Mouse (Mus musculus) limb, embryonic 13.5 days (tissue): ENCODE measurements around the gene Antxrl. TPM values are rescaled to one million over a fixed set of nuclear protein-coding genes. Genes with fewer than 3 reads are reported as not detected.

ENCODE experiments used
- ATAC-seq: fragments of 200-750 bp; cut with Nextera tagmentation; 2 replicates; pipeline ENCODE4 v1.8.0; 2017; ENCODE audit warnings: low read depth, moderate number of reproducible peaks, moderate TSS enrichment; ENCODE audit not compliant: low FRiP score
- H3K27ac ChIP-seq: fragments of 300-500 bp; sonication (generic); 2 replicates; pipeline ENCODE4 v1.5.1; 2015; ENCODE audit warnings: inconsistent platforms, mild to moderate bottlenecking, moderate library complexity
- H3K27me3 ChIP-seq: fragments of 300-500 bp; sonication (generic); 2 replicates; pipeline ENCODE4 v1.6.1; 2015; ENCODE audit warnings: mild to moderate bottlenecking, inconsistent platforms
- H3K36me3 ChIP-seq: fragments of 300-500 bp; sonication (generic); 2 replicates; pipeline ENCODE4 v1.6.1; 2015; ENCODE audit warnings: inconsistent platforms, mild to moderate bottlenecking, moderate library complexity
- H3K4me1 ChIP-seq: fragments of 300-500 bp; sonication (generic); 2 replicates; pipeline ENCODE4 v1.6.1; 2015; ENCODE audit warnings: inconsistent platforms
- H3K4me2 ChIP-seq: fragments of 300-500 bp; sonication (generic); replicated peaks from 2 replicates; pipeline ENCODE4 v1.6.1; 2015; ENCODE audit warnings: inconsistent platforms, mild to moderate bottlenecking, moderate library complexity
- H3K4me3 ChIP-seq: fragments of 300-500 bp; sonication (generic); 2 replicates; pipeline ENCODE4 v1.5.1; 2015; ENCODE audit warnings: moderate library complexity, mild to moderate bottlenecking, inconsistent platforms
- H3K9ac ChIP-seq: fragments of 300-500 bp; sonication (generic); 2 replicates; pipeline ENCODE4 v1.6.1; 2015; ENCODE audit warnings: mild to moderate bottlenecking, inconsistent platforms
- H3K9me3 ChIP-seq: fragments of 300-500 bp; sonication (generic); 2 replicates; pipeline ENCODE4 v1.6.1; 2016; ENCODE audit warnings: inconsistent platforms
- WGBS: fragments of 180-500 bp; shearing (Covaris S2); methylation state at CpG from one replicate; pipeline ENCODE4 v1.1.7; 2015; 5-methylcytosine and 5-hydroxymethylcytosine counted together
- polyA plus RNA-seq: library from polyadenylated mRNA; unstranded; fragments of >200 nt; fragmentation: Nextera tagmentation; extraction: Ambion mirVana; gene quantifications from 2 replicates; pipeline ENCODE4 v1.2.1, GENCODE M21; 2015

Antxrl gene
- polyA plus RNA-seq, result not detected in 2 replicates

DNA sequence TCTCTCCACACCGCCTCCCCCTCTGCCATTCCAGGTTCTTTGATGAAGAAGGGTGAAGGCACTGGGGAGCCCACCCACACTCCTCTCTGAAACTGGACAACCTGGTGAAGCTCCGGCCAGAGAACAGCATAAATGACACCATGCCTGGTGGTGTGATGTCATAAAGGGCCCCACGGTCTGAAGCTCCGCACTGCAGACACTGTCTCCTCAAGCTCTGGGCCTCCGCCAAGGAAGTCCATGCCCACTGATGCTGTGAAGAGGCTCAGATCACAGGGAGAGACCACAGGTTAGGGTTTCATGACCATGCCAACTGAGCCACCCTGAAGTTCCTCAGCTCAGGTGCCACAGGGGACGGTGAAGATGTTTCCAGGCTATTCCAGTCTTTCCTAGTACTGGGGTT is at the start of gene Antxrl:
TSS of gene Antxrl (plus strand) at position 192 of the 400 bp plus-strand sequence.
- Histone ChIP-seq H3K9me3 (no peaks in the 10 kb centered on the region), H3K27me3 (no peaks in the 10 kb centered on the region), H3K27ac (no peak within 1 kb of the TSS), H3K4me2 (no peak within 1 kb of the TSS), H3K36me3 (no peaks in the 10 kb centered on the region), H3K9ac (no peak within 1 kb of the TSS), H3K4me3 (no peak within 1 kb of the TSS), H3K4me1 (peaks cover 5% of the 10 kb centered on the region; the same call in 1 of the 2 replicates)
- no peak for ATAC-seq
- 88% methylated on average over 6 of the region's 6 CpGs for WGBS

DNA sequence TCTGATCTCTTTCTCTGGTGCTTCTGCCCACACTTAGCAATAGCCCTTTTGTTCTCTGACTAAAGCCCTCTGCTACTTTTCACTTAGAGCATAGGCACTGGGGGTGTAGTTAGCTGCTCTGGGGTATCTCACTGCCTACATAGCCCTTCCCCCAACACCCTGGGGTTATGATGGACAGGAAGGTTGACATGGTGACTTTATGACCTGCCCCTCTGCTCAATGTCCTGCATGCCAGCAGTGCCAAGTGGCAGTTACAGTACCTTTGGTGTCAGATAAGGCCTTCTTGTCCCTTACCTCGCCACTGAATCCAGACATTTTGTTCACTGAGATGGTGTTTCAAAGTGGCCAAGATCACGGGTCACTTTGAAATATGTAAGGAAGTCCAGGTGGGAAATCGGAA is 37.4 kb upstream of the Antxrl start, which contains the start of gene Gm30083:
TSS of gene Gm30083 (minus strand) at position 120 of the 400 bp plus-strand sequence.
- Histone ChIP-seq H3K36me3 (no peaks in the 10 kb centered on the region), H3K4me3 (no peak within 1 kb of the TSS), H3K9ac (no peak within 1 kb of the TSS), H3K4me1 (no peaks in the 10 kb centered on the region), H3K4me2 (no peak within 1 kb of the TSS), H3K27me3 (no peaks in the 10 kb centered on the region), H3K27ac (no peak within 1 kb of the TSS), H3K9me3 (no peaks in the 10 kb centered on the region)
- 86% methylated on average over 3 of the region's 3 CpGs for WGBS
- ATAC-seq, result no peak

DNA sequence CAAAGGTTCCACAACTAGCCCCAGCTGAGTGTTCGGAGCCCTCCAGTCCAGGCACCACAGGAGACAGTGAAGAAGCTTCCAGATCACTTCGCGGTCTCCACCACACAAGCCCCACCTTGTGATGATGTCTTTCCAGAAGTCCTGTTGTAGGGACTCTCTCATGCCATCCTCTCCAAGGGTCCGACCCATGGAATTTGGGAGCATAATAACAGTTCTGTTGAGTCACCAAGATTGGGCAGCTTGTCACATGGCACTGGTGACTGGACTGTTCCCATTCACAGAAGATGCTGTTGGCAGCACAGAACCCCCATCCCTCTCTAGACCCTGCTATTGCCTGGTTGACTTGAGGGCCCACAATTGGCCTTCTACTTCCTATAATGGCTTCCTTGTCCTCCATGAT is 36.1 kb upstream of the Antxrl start, which contains the start of gene Gm5460:
TSS of gene Gm5460 (plus strand) at position 378 of the 400 bp plus-strand sequence.
- Histone ChIP-seq H3K4me2 (no peak within 1 kb of the TSS), H3K9ac (no peak within 1 kb of the TSS), H3K27ac (no peak within 1 kb of the TSS), H3K4me1 (no peaks in the 10 kb centered on the region), H3K4me3 (no peak within 1 kb of the TSS), H3K27me3 (no peaks in the 10 kb centered on the region), H3K9me3 (no peaks in the 10 kb centered on the region), H3K36me3 (no peaks in the 10 kb centered on the region)
- no peak for ATAC-seq
- 96% methylated on average over 4 of the region's 4 CpGs for WGBS

DNA sequence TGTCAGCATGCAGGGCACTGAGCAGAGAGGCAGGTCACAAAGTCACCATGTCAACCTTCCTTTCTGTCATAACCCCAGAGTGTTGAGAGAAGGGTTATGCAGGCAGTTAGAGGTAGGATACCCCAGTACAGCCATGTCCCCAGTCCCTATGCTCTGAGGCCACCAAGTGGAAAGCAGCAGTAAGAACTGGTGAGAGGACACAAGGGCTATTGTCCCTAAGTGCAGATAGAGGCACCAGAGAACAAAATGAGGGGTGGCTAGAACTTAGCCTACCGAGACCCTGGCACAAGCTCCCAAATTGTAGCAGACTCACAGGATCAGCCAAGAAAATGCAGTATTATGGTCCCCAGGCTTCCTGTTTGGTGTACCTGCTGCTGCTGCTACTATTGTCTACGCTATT is 35.6 kb upstream of the Antxrl start:
- Histone ChIP-seq H3K4me2 (no peak overlapping the region), H3K36me3 (no peaks in the 10 kb centered on the region), H3K27ac (no peak overlapping the region), H3K9me3 (no peaks in the 10 kb centered on the region), H3K4me1 (no peaks in the 10 kb centered on the region), H3K9ac (no peak overlapping the region), H3K27me3 (no peaks in the 10 kb centered on the region), H3K4me3 (no peak overlapping the region)
- WGBS, result 89% methylated on average over 2 of the region's 2 CpGs
- ATAC-seq, result no peak

DNA sequence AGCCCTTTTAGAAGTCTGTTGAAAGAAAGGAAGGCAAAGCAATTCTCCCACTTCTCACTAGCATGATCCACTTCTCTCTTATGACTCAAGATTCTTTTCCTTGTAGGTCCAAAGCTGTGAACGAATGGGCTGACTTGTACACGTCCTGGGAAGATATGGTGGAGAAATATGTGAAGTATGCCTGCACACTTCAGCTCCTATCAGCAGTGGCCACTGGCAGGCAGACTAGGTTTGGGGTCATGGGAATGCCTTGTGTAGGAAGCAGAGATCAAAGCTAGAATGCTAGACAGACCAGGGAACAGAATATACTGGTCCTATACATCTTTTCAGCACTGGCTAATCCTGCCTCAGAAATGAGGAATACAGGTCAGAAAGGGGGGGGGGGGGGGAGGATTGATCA is 25.8 kb upstream of the Antxrl start:
- Histone ChIP-seq H3K27ac (no peak overlapping the region), H3K36me3 (no peaks in the 10 kb centered on the region), H3K4me2 (no peak overlapping the region), H3K27me3 (no peaks in the 10 kb centered on the region), H3K9ac (no peak overlapping the region), H3K4me1 (no peaks in the 10 kb centered on the region), H3K4me3 (no peak overlapping the region), H3K9me3 (no peaks in the 10 kb centered on the region)
- 72% methylated on average over 2 of the region's 2 CpGs for WGBS
- ATAC-seq, result no peak

DNA sequence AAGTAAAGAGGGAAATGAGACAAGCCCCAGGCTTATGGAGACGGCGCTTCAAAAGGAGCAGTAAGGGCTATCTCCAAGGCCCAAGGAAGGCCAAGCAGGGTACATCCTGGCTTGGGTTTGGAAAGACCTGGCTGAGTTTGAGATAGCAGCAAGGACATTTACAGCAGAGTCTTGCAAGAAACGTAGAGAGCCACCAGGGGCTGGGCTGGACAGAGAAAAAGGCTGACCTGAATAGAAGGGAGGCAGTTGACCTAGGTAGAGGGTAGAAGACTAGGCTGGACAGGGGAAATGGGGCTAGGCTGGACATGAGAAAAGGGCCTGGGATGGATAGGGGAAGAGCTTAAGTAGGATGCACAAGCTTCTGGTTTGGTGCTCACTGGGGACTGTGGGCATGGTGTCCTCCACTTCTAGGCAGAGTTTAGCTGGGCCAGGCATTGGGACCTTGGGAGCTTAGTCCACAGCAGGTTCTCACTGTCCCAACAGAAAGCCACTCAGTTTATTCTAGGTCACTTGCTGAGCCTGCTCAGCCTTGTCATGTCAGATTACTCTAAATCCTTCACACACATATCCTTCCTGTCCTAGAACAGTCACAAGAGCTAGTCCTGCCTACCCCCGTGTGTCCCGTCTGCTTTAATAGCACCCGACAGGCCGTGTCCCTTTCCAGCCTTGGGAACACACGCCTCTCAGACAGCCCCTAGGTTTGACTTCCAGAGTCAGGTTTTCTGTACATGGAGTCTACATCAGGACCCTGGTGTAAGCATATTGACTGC is 18.5 kb upstream of the Antxrl start:
- 84% methylated on average over 8 of the region's 8 CpGs for WGBS

DNA sequence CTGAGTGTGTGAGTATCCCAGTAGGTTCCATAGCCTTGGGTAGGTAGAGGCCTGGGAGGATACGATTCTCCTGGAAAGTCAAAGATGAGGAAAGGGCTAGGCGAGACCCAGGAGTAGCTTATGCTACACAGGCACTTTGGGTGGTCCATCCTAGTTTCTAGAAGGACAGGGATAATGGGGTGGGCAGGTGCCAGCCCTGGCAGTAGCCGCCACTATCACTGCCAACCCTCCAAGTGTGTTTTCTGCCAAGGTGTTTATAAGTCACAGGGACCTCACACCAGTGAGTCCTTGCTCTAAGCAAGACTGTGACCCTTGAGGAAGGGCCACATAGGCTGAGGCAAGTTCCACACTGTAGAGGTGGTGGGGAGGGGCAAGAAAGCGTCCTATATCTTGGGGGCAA is 11.3 kb upstream of the Antxrl start:
- ATAC-seq, result no peak
- no peaks in the 10 kb centered on the region for H3K27me3 ChIP-seq
- H3K9ac ChIP-seq, result no peak overlapping the region
- H3K36me3 ChIP-seq, result no peaks in the 10 kb centered on the region
- no peak overlapping the region for H3K27ac ChIP-seq
- H3K4me1 ChIP-seq, result no peaks in the 10 kb centered on the region
- H3K4me3 ChIP-seq, result no peak overlapping the region
- H3K4me2 ChIP-seq, result no peak overlapping the region
- 81% methylated on average over 4 of the region's 4 CpGs for WGBS
- no peaks in the 10 kb centered on the region for H3K9me3 ChIP-seq

More for the DNA sequence above, 18.5 kb upstream of the Antxrl start:
- no peaks in the 10 kb centered on the region for H3K9me3 ChIP-seq
- no peaks in the 10 kb centered on the region for H3K36me3 ChIP-seq
- H3K27ac ChIP-seq, result no peak overlapping the region
- H3K9ac ChIP-seq, result no peak overlapping the region
- H3K27me3 ChIP-seq, result no peaks in the 10 kb centered on the region
- no peak overlapping the region for H3K4me2 ChIP-seq
- no peak overlapping the region for H3K4me3 ChIP-seq
- no peak for ATAC-seq
- no peaks in the 10 kb centered on the region for H3K4me1 ChIP-seq

DNA sequence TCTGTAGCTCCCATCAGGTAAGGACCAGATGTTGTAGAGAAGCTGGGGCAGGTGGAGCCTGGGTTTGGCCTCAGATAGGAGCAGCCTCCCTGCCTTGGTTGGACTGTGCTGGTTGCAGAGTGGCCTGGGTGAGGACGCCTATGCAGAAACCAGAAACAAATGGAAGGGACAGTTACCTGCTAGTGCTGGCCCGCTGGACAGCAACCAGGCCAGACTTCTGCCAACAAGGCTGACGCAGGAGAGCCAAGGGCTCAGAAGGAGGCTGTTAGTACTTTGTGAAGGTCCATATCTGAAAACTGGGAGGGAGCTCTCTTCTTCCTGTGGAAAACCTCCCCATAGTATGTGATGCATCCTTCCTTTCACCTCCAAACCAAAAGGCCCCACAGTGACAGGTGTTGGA is 9.2 kb upstream of the Antxrl start:
- H3K9me3 ChIP-seq, result no peaks in the 10 kb centered on the region
- no peak overlapping the region for H3K4me2 ChIP-seq
- no peak for ATAC-seq
- no peak overlapping the region for H3K27ac ChIP-seq
- 68% methylated on average over 3 of the region's 3 CpGs for WGBS
- H3K4me1 ChIP-seq, result no peaks in the 10 kb centered on the region
- no peaks in the 10 kb centered on the region for H3K27me3 ChIP-seq
- no peak overlapping the region for H3K9ac ChIP-seq
- H3K36me3 ChIP-seq, result no peaks in the 10 kb centered on the region
- no peak overlapping the region for H3K4me3 ChIP-seq

DNA sequence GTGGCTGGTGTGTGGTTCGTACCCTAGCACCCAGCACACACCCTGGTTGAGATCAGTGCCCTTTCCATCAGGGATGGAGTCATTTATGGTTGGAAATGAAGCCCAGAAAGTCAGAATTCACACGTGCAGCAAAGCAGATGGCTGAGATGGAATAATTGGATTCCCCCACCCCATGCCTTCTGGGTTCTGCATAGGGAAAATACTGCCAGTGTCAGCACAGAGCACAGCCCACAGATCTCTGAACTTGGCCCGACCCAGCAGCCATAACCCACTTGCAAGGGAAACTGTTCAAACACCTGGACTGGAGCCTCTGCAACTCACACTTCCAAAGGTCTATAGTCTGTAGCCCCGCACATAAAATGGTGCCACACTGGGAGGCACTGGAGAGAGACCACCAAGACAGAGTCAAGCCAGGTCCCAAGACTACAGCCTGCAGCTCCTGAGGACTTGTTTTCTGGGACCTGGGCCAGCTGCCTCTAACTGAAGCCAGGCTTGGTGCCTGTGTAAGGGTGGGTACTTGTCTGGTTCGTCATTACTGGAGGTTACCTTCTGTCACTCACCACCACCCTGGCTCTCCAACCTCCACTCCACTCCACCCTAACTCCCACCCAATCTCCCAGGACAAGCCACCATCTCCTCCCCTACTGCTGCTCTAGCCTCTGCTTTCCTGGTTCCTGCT is 2.3 kb upstream of the Antxrl start:
- Histone ChIP-seq H3K4me1 (peaks cover 5% of the 10 kb centered on the region; the same call in 1 of the 2 replicates), H3K27ac (no peak overlapping the region), H3K4me3 (no peak overlapping the region), H3K36me3 (no peaks in the 10 kb centered on the region), H3K9me3 (no peaks in the 10 kb centered on the region), H3K27me3 (no peaks in the 10 kb centered on the region), H3K4me2 (no peak overlapping the region), H3K9ac (no peak overlapping the region)
- no peak for ATAC-seq
- WGBS, result 50% methylated on average over 5 of the region's 5 CpGs

DNA sequence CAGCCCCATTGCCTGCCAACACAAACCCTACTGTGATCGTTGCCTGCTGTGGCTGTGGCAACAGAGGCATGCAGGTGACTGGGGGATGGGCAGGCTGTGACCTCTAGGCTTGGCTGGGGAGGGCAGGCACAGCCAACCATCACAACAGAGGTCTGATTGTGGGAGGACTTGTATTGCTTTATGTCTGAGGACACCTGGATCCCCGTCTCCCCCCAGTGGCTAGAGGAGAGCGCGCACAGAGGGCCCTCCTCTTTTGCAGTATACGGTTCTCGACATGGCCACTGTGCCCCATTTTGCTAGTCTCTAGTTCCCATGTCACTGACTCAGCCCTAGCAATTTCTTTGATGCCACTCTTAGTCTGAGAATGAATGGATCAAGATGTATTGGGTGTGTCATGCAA is 19.2 kb downstream of the Antxrl start:
- no peak for ATAC-seq
- no peak overlapping the region for H3K27ac ChIP-seq
- no peak overlapping the region for H3K4me2 ChIP-seq
- H3K36me3 ChIP-seq, result no peaks in the 10 kb centered on the region
- H3K4me3 ChIP-seq, result no peak overlapping the region
- no peaks in the 10 kb centered on the region for H3K9me3 ChIP-seq
- no peak overlapping the region for H3K9ac ChIP-seq
- H3K27me3 ChIP-seq, result no peaks in the 10 kb centered on the region
- H3K4me1 ChIP-seq, result no peaks in the 10 kb centered on the region
- 66% methylated on average over 6 of the region's 6 CpGs for WGBS

DNA sequence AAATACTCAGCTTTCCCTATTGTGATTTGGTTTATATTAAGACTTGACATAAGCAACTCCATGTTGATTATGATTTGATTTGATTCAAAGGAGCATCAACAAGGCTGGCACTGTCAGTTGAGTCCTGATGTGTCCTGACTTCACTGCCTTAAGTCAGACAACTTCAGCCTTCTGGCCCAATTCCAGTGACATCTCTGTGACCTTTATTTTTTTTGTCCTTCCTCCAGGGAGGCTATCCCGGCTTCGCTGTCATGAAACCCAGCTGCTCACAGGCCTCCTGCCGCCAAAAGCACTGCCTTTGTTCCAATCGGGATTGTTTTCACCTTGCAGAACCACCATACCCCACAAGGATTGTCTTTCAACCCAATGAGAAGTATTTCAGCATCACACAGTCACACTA is 22.8 kb downstream of the Antxrl start:
- no peak overlapping the region for H3K4me2 ChIP-seq
- no peaks in the 10 kb centered on the region for H3K4me1 ChIP-seq
- no peaks in the 10 kb centered on the region for H3K27me3 ChIP-seq
- H3K9me3 ChIP-seq, result no peaks in the 10 kb centered on the region
- no peak overlapping the region for H3K9ac ChIP-seq
- no peaks in the 10 kb centered on the region for H3K36me3 ChIP-seq
- ATAC-seq, result no peak
- no peak overlapping the region for H3K27ac ChIP-seq
- WGBS, result 51% methylated on average over 4 of the region's 4 CpGs
- H3K4me3 ChIP-seq, result no peak overlapping the region

DNA sequence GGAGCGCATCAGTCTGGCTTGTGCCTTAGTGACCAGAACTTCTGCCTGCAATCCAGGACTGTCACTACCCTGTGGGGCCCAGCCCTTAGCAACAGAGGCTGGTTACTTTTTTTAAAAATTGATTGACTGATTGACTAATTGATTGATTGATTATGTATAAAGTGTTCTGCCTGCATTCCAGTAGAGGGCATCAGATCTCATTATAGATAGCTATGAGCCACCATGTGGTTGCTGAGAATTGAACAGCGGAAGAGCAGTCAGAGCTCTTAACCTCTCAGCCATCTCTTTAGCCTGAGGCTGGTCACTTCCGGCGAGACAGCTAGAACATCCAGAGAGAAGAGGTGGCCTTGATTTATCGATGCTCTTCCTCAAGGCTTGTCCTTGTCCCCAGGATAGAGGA is 24.7 kb downstream of the Antxrl start:
- peaks cover 2% of the 10 kb centered on the region; the same call in 1 of the 2 replicates for H3K27me3 ChIP-seq
- ATAC-seq, result no peak
- no peaks in the 10 kb centered on the region for H3K9me3 ChIP-seq
- H3K4me3 ChIP-seq, result no peak overlapping the region
- no peak overlapping the region for H3K4me2 ChIP-seq
- H3K4me1 ChIP-seq, result no peaks in the 10 kb centered on the region
- no peak overlapping the region for H3K27ac ChIP-seq
- H3K36me3 ChIP-seq, result no peaks in the 10 kb centered on the region
- no peak overlapping the region for H3K9ac ChIP-seq
- WGBS, result 77% methylated on average over 5 of the region's 5 CpGs
